Mouse (Mus musculus) myocyte (in vitro differentiated cells): ENCODE measurements around the gene Cfl1.

Source experiments
- CEBPB ChIP-seq: IDR thresholded peaks from 2 replicates; pipeline ENCODE4 v1.6.1; 2011; ENCODE audit warnings: mild to moderate bottlenecking, moderate library complexity; ENCODE audit not compliant: poor library complexity, insufficient read depth, severe bottlenecking
- E2F4 ChIP-seq: IDR thresholded peaks from one replicate; pipeline ENCODE4 v1.6.1; 2011; ENCODE audit warnings: mild to moderate bottlenecking, control low read depth, moderate library complexity; ENCODE audit not compliant: insufficient read depth
- POLR2A ChIP-seq: IDR thresholded peaks from one replicate; pipeline ENCODE4 v1.6.1; 2011; ENCODE audit warnings: low read depth, mild to moderate bottlenecking, control low read depth, moderate library complexity; ENCODE audit not compliant: insufficient read length
- SRF ChIP-seq: IDR thresholded peaks from one replicate; pipeline ENCODE4 v1.6.1; 2011; ENCODE audit warnings: low read depth; ENCODE audit not compliant: control insufficient read depth, insufficient read length
- USF1 ChIP-seq: IDR thresholded peaks from one replicate; pipeline ENCODE4 v1.6.1; 2011; ENCODE audit warnings: low read depth, mild to moderate bottlenecking, control low read depth, moderate library complexity

DNA sequence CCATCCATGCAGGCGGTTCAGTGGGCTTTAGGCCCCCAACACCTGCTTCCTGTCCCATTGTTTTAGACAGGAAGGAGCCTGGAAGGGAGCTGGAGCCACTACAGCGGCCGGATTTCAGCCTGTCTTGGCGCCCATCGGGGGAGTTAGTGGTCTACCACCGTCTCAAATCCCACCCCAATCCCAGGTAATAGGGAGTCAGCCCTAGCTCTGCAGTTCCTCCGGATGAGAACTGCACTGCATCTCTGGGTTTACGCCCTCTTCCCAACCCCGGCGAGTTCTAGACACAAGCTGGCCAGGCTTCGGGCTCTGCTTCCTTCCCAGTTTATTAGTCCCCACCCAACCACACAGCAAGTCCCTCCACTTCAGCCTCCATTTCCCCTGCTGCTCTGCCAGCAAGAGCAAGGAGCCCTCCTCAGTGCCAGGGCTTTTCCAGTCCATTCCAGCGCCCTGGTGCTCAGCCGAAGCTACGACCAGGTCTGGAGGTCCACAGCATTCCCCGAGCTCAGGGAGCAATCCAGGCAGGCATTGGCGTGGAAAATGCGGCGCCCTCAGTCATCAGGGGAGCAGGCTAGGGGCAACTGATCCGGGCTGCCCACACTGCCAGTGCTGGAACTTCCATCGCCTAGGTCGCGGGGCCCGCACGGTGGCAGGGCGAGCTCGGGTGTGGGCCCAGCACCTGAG, 33.9 kb upstream of the Cfl1 start:
- TF ChIP-seq POLR2A, result no peak
- no peak for TF ChIP-seq USF1
- TF ChIP-seq SRF, result no peak
- TF ChIP-seq E2F4, result no peak
- TF ChIP-seq CEBPB, result no peak
